Mouse (Mus musculus): Measurements from ENCODE around the gene Bex4.

The Bex4 gene

DNA sequence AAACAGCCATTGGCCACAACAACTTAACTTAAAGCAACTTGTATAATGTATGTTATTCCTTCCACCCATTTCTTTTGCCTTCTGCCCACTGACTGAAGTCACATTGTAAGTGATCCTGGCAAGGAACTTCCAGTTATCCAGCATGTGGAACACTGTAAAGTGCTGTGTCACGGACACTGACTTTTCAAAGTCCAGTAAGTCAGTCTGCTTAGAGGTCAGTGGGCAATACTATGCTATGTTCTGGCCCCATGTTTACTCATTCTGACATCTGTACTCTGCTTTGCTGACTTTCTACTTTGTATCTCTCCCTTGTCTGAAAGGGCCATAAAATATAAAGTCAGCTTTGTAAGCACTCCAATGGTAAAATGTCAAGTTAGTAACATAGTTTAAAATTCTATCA lies 44.3 kb downstream of the Bex4 start:
- no peak for DNase-seq (ENCODE audit: low spot score in 2 of 2)
